Mouse (Mus musculus): ENCODE results near the gene Prex1. TPM values are rescaled to one million over a fixed set of nuclear protein-coding genes. Genes with fewer than 3 reads are reported as not detected.
A peak's percentile ranks its signal among the peaks of the same experiment; 100 is the strongest.

Gene Prex1
- total RNA-seq, 2 experiments from 2014 or later = 91.3 to 104 TPM

GRCm38 (mm10) chr2:166727790-166728189, 14.2 kb upstream of the Prex1 start:
- DNase-seq (ENCODE audit: low spot score in 2 of 2) = peak; percentile 64 to 79

- DNase-seq (ENCODE audit: low spot score in 2 of 2) = no peak
Observed at GRCm38 (mm10) chr2:166726891-166727290, 13.3 kb upstream of the Prex1 start.

GRCm38 (mm10) chr2:166720416-166720815, 6.8 kb upstream of the Prex1 start:
- DNase-seq (ENCODE audit: low spot score in 2 of 2) = no peak

GRCm38 (mm10) chr2:166719930-166720305, 6.3 kb upstream of the Prex1 start:
- no peak for DNase-seq (ENCODE audit: low spot score in 2 of 2)

- DNase-seq (ENCODE audit: low spot score in 2 of 2) = no peak
Observed at GRCm38 (mm10) chr2:166719301-166719929, 5.8 kb upstream of the Prex1 start.

GRCm38 (mm10) chr2:166716067-166716466, 2.4 kb upstream of the Prex1 start:
- no peak for DNase-seq (ENCODE audit: low spot score in 2 of 2)

- DNase-seq (ENCODE audit: low spot score in 2 of 2) = no peak
Observed at GRCm38 (mm10) chr2:166714427-166714699, 731 bp upstream of the Prex1 start.

- peak; percentile 52 to 68 for DNase-seq (ENCODE audit: low spot score in 2 of 2)
Observed at GRCm38 (mm10) chr2:166712801-166713689, 587 bp downstream of the Prex1 start.

GRCm38 (mm10) chr2:166712310-166712709, 1.3 kb downstream of the Prex1 start:
- DNase-seq (ENCODE audit: low spot score in 2 of 2) = no peak

GRCm38 (mm10) chr2:166711681-166712132, 1.9 kb downstream of the Prex1 start:
- DNase-seq (ENCODE audit: low spot score in 2 of 2) = no peak

- no peak for DNase-seq (ENCODE audit: low spot score in 2 of 2)
Observed at GRCm38 (mm10) chr2:166709883-166710282, 3.7 kb downstream of the Prex1 start.

- DNase-seq (ENCODE audit: low spot score in 2 of 2) = no peak
Observed at GRCm38 (mm10) chr2:166708304-166708703, 5.3 kb downstream of the Prex1 start.

GRCm38 (mm10) chr2:166706526-166706925, 7.1 kb downstream of the Prex1 start:
- DNase-seq (ENCODE audit: low spot score in 2 of 2) = no peak

GRCm38 (mm10) chr2:166703491-166703890, 10.1 kb downstream of the Prex1 start:
- no peak for DNase-seq (ENCODE audit: low spot score in 2 of 2)

- no peak for DNase-seq (ENCODE audit: low spot score in 2 of 2)
Observed at GRCm38 (mm10) chr2:166702113-166702445, 11.6 kb downstream of the Prex1 start.

GRCm38 (mm10) chr2:166701248-166702112, 12.2 kb downstream of the Prex1 start:
- no peak for DNase-seq (ENCODE audit: low spot score in 2 of 2)

GRCm38 (mm10) chr2:166700732-166701131, 12.9 kb downstream of the Prex1 start:
- DNase-seq (ENCODE audit: low spot score in 2 of 2) = peak; percentile 69 to 76

- no peak for DNase-seq (ENCODE audit: low spot score in 2 of 2)
Observed at GRCm38 (mm10) chr2:166700116-166700515, 13.5 kb downstream of the Prex1 start.

- no peak for DNase-seq (ENCODE audit: low spot score in 2 of 2)
Observed at GRCm38 (mm10) chr2:166699552-166699951, 14.1 kb downstream of the Prex1 start.

- no peak for DNase-seq (ENCODE audit: low spot score in 2 of 2)
Observed at GRCm38 (mm10) chr2:166694616-166695015, 19.0 kb downstream of the Prex1 start.

GRCm38 (mm10) chr2:166693394-166693793, 20.2 kb downstream of the Prex1 start:
- DNase-seq (ENCODE audit: low spot score in 2 of 2) = no peak

All from left cerebral cortex, adult 18-20 months (tissue).